Mouse (Mus musculus): ENCODE results near the gene Nop16.

Nop16 gene

DNA sequence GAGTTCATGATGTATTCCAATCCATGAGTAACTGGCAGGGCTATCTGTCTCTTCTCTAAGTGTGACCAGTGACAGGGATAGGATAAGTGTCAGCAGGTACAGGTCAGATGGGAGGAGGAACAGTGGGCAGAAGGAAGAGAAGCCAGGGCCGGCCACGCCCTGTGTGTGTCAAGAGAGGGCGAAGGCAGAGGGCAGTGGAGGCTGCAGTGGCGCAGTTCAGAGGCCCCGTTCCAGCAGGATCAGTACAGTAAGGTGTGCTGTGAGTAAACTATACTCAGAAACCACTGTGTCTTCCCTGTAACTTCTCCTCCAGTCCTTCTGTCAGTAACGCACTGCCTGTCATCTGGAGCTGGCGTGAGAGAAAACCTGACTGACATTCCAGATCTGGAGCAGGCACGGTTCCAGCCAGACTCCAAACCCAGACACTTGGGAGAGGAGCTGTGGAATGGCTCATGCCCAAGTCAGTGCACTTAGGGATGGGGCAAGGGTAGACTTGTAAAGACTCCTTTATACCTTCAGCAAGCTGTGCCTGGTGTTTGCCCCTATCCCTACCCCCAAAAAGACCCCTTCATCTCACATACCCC is 6.3 kb upstream of the Nop16 start:
- DNase-seq (ENCODE audit: low read depth): no peak

DNA sequence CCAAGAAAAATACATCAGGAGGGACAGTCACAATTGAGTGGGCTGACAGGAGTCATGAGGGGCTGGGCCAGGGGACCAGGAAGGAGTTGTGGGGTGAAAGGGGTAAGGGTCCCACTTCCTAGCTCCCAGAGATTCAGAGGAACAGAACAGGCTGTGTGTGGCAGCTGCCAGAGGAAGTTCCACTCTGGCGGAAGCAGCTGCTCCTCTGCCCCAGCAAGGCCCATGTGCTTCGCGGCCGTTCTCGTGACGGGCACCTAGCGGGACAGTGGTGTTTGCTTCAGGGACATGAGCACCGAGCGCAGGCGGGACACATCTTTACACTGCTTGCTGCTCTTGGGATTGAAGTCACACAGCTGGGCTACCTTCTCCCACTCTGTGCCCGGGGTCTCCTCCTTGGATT is 3.7 kb upstream of the Nop16 start:
- DNase-seq (ENCODE audit: low read depth): no peak

DNA sequence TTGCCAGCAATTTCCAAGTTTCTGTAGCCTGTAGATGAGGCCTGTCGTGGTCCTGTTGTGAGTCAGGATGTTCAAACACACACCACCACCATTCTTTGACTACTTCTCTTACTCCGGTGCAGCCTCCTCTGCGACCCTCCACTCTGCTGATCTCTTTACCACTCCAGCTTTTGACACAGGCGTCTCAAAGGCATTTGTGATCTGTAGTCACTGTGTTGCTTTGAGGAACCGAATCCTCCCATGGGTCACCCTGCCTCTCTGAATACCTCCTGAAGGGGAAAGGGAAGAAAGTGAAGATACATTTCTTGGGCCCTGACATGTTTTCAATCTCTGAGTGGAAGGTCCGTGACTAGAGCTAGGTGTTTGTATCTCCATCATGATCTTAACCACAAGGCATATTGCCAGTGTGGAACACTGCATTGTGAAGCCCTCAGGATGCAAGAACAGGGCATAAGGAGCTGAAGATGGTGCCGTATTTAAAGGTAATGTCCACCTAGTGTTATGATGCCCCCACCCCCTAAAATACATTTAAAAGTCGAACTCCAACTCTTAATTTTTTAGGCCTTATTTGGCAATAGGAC is 2.0 kb upstream of the Nop16 start:
- DNase-seq (ENCODE audit: low read depth): no peak

DNA sequence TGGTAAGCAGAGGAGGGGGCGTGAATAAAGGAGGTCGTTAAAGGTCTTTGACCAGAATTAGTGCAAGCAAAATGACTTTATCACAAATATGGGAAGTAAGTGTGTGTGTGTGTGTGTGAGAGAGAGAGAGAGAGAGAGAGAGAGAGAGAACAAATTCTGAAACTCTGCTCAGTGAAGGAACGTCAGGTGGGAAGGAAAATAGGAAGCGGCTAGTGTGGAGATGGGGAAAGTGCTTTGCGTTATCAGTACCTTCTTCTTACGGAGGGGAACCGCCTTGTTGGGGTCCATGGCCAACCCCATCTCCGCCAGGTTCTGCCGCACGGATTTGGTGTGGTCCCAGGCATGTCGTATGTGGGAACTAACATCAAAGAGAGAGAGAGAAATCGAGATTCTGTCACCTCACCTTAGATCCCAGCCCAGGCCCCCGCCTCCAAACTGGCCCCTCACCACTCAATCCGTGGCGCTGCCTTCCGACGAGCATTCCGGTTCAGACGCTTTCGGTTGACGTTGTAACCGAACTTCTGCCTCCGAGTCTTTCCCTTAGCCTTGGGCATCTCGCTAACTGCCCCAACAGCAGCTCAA is 385 bp downstream of the Nop16 start:
- DNase-seq (ENCODE audit: low read depth): no peak

DNA sequence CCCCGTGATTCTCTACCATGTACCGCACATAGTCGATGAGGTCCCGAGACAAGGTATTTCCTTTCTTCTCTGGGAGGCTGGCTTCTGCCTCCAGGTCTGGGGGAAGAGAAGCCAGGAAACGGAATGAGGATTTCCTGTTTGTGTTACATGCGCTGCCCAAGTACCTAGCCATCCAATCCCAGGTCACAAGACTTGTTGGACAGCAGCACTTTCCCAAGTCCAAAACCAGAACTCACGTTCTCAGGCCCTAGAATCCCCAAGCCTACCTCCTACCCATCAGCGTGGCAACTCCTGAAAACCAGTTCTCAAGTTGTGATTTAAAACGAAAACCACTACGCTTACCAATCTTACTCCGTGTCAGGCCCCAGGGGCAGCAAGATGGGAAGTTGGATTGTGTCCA is 4.1 kb downstream of the Nop16 start:
- DNase-seq (ENCODE audit: low read depth): no peak

DNA sequence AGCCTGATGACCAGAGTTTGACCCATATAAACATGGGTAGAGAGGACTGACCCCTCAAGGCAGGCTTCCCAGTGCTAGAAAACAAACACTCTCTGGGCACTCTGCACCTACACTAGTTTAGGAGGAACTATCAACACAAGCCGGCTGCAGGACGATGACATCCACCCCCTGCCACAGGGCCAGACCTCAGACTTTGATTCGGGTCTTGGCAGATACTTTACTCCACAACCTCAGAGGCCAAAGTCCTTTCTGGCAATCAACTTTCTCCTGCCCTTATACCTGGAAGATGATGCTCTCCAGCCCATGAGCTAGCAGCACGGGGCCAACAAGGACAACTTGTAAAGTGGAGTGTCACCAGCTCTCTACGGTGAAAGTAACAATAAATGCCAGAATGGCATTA is 7.0 kb downstream of the Nop16 start:
- no peak for DNase-seq (ENCODE audit: low read depth)

DNA sequence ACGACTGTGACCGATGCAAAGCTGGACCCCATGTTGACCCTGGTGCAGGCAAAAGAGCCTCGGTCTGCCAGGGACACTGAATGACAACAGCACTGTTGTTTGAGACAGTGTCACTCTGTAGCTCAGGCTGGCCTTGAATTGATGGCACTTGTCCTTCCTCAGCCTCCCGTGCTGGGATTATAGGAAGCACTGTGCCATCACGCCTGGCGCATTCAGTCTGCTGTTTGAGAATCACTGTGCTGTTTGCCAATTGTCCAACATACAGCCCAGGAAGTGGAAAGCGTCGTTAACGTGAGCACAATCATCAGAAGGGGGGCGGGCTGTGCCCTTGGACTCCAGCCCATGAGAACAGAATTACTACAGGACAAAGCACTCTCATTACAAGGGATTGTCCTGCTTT is 7.8 kb downstream of the Nop16 start:
- no peak for DNase-seq (ENCODE audit: low read depth)

DNA sequence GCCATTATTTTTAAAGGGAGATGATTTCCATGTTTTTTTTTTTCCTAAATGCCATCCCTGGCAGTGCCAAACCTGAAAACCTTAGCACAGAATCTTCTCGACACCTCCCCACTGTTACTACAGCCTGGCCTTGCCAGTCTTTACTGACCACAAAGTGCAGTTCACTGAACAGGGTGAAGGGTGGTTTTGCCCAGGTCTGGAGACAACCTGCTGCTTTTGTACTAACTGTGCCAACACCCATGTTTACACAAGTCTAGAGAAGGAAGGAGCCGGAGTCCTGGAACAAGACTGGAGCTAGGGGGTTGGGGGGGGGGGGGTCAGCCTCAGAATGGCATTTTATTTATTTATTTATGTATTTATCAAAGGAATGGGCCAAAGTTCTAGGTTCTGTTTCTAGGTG is 8.5 kb downstream of the Nop16 start:
- no peak for DNase-seq (ENCODE audit: low read depth)

DNA sequence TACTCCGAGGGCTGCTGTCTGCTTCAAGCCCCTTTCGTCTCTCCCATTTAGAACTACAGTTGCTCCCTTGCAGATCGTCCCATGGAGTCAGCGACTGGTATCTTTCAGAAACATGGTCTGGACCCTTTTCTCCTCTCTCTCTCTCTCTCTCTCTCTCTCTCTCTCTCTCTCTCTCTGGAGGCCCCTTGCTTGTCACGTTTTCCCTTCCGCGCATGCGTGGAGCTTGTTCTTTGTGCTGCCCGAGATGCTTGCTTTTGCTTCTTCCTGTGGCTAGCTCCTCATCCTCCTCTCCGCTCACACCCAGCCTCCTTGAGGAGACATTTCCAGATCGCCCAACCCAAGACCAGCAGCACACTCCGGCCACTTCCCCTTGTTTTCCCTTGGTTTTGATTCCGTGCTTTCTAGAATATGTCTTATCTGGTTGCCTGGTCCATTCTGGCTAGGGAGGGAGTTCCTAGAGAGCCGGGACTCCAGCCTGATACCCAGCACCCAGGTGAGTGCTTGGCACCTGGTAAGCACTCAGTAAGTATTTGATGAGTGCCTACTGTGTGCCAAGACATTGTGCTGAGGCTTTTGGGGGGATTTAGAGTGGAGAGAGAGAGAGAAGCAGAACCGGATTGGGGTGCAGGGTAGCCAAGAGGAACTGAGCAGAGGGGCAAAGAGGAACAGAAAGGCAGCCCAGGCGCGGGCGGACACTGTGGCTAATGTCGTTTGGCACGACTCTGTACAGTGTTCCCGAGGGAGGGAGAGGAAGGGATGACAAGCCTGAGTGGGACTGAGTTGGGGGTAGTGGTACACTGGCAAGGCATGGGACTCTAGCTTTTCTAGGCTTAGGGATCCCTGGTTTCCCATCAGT is 12.0 kb downstream of the Nop16 start:
- no peak for DNase-seq (ENCODE audit: low read depth)

DNA sequence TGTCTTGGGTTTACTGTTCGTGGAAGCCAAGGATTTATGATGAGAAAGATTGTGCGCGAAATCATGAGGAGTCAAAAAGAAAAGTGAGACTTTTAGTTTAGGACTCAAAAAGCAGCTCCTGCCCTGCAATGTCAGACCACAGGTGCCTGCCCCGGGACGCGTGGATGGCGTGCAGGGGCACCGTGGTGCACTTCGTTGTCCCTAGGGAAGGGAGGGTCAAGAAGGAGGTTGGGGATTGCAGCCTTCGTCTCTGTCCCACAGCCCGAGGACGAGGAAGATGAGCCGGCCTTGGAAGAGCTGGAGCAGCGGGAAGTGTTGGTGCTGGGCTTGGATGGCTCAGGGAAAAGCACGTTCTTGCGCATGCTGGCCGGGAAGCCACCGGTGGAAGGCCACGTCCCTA is 14.4 kb downstream of the Nop16 start:
- no peak for DNase-seq (ENCODE audit: low read depth)

DNA sequence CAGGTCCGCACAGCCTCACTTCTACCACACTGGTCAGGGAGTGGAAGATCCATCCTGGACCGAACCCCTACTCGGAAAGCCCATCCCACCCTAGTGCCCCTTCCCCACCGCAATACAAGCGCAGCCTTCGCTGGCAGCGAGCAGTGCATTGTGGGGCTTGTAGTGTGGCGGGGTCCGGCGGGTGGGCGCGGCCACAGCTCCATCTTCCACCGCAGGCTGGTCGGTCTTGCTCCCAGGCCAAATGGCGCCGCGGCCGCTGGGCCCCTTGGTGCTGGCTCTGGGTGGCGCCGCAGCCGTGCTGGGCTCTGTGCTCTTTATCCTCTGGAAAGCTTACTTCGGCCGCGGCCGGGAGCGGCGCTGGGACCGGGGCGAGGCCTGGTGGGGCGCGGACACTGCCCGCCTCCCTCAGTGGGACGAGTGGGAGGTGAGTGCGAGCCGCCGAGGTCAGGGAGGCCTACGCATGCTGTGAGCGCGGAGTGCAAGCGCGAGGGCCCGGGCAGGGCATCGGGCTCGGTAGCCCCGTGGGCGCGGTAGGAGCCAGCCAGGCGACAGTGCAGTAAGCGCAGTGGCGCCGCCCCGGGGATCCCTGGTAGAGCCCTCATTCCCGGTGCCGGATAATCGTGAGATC is 14.9 kb downstream of the Nop16 start, which contains the start of gene Arl10:
Gene Arl10, plus strand, starts transcription at position 162 of the 628 bp plus-strand sequence.
- DNase-seq (ENCODE audit: low read depth): peak; percentile 61

DNA sequence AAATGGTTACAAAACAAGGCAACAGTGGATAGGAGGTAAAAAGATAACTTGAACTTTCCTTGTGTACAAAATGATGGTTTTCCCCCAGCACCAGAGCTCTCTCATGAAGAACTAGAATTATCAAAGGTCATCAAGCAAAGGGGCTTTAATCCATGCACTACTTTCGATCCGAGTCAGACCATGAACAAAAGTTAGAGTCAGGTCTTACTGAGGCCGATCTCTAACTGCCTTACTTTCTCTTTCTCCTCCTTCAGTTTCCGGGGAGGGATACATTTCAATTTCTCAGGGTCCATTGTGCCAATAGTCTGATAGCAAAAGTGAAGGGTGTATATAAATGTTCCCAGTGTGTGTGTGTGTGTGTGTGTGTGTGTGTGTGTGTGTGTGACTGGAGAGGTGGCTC is 17.3 kb downstream of the Nop16 start:
- peak; percentile 77 for DNase-seq (ENCODE audit: low read depth)

DNA sequence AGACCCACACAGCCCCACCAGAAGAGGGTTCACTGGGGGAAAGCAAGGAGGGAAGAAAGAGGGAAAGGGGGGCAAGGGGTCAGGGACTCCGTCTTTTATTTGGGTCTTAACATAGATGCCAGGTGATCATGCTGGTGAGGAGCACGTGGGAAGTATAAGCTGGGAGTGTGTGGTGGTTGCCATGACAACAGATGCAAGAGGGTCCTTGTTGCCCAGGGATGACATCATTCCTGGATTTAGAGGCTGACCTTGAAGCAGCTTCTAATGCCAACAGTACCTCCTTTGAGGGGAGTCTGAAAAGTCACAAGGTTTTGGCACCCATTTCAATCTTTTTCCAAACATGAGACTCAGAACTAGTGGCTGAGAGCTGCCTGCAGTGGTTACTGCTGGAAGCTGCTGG is 18.3 kb downstream of the Nop16 start:
- DNase-seq (ENCODE audit: low read depth): peak; percentile 25

DNA sequence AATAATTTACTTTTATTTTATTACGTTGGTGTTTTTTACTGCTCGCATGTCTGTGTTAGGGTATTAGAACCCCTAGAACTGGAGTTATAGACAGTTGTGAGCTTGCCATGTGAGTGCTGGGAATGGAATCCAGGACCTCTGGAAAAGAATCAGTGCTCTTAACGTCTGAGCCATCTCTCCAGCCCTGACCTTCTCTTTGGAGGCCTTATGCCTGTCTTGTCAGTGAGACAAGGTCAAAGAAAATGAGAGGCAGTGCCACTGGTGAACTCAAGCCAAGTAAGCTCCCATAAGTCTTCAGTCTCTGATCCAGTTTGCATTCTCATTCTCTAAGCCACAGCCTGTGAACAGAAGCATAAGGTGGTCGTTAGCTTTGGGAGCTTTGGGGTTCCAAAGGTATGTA is 19.2 kb downstream of the Nop16 start:
- peak; percentile 11 for DNase-seq (ENCODE audit: low read depth)

DNA sequence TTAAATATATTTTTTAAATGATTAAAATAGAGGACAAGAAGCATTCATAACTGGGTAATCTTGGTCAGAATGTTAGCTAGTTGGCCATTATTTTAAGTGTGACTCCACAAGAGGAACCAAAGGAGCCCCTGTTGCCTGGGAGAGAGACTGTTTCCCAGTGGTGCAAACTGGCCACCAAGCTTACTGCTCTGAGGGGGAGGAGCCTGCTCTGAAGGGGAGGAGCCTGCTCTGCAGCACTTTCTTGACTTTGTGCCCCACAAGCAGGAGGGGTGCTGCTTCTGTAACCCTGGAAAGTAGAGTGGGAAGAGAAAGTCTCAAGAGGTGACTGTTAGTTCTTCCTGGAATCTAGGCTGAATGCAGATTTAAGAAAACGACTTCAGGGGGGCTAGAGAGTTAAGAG is 20.6 kb downstream of the Nop16 start:
- peak; percentile 44 for DNase-seq (ENCODE audit: low read depth)

DNA sequence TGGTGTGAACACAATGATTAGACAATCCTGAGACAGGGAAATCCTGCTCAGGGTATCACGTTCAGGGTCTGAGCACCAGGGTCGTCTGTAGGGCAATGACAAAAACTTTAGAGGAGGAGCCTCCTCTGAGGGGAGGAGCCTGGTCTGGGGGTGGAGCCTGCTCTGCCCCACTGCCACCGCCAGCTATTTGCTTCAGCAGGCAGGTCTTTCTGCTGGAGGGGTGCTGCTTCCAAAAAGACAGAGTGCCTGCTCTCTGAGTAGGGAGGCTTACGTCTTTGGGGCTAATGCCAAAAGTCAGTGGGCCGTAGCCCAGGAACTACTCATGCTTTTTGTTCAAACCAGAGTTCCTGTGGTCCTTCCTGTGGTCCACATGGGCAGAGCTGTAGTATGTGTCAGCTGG is 21.5 kb downstream of the Nop16 start:
- peak; percentile 37 for DNase-seq (ENCODE audit: low read depth)

DNA sequence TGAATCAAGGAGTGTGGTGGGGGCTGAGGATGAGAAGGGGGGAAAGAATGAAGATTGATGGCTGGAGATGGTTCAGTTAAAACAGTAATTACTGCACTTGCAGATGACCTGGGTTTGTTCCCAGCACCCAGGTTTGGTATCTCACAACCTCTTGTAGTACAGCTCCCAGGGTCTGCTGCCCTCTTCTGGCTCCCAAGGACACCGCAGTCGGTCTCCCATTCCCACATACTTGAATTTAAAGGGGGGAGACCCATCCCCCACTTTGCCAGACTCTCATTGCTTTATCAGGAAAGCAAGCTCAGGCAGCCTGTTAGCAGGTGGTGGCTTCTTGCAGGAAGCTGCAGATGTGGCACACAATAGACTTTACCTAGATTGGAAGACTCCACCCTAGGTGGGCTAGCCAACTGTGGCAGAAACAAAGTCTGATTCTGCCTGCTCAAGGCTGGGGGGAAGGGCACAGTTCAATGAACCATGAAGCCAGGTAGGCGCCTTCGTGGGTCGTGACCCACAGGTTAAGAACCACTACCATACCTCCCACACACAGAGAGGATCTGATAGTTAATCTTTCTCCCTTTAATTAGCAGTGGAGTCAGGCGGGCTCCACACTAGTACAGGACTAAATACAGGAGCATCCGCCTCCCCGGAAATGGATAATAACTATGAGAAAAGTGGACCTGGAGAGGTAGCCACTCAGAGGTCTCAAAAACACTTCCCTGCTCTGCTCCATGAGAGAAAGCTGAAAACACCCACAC is 24.1 kb downstream of the Nop16 start:
- no peak for DNase-seq (ENCODE audit: low read depth)

DNA sequence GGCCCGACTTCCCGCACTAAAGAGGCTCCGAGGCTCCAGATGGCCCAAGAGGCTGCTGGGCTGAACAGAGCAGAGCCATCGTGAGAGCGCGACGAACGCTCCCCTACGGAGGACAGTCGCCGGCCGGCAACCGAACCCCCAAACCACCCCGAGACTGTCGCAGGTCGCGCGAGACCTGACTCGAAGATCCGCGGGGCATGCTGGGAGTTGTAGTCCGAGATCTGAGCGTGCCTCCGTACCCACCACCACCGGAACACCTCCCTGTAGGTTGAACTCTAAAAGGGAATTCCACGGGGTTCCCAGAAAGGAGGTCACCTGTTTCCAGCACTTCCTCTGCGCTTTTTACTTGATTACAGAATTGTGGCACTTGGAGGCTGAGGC is 24.7 kb downstream of the Nop16 start, which contains the start of gene 4833439L19Rik:
Gene 4833439L19Rik, minus strand, starts transcription at position 235 of the 381 bp plus-strand sequence.
- DNase-seq (ENCODE audit: low read depth): peak; percentile 98

DNA sequence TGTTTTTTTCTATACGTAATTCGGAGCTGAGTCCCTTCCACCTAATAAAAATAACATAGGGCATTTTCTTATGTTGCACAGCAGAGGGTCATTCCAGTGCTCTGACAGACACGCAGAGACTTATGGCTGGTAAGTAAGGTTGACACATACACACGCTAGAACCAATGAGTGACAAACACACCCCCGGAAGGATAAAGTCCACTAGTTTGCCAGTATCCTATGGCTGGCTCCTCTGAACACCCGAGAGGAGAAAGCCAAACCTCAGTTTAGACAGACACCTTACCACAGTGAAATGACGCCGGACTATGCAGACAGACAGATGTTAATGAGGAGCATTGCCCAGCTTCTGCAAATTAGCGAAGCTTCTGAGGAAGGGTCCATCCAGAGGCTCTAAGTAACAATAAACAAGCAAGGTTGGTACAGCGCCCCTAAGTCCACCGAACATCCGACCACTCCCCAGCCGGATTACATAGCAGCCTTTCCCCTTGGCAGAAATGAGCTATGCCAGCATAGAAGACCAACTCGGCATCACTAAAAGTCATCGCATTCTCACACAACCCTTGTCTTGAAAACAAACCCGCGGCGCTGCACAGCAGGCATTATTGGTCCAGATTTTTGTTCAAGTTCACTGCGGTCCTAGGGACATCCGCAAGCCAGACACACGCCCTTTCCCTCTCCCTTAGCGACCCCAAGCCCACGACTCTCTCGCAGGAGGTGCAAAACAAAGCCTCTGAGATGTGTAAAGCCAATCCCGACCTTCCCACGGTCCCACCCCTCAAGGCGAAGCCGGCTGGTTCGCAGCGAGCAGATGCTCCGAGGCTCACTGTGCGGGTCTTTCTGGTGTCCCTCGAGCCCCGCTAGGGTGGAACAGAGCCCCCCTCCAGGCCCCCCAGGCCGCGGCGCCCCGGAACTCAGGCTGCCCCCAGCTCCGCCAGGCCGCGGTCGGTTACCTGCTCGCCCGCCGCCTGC is 25.4 kb downstream of the Nop16 start:
- DNase-seq (ENCODE audit: low read depth): peak; percentile 51

DNA sequence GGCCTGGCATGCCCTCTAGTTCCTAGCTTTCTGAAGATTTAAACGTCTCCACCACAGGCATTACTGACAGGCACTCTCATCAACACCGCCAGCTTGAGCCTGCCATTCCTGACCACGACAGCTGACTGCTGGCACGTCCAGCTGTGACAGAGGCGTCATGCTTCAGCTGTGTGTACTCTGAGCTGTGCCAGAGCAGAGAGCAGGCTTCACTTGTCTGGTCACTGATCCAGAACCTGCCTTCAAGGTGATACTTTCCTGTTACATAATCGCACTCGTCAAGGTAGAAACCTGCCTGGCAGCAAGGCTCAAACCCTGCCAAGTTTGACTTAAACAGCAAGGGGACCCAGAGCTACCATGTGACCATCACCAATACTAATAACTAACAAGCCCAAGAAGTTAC is 27.3 kb downstream of the Nop16 start:
- DNase-seq (ENCODE audit: low read depth): no peak

DNA sequence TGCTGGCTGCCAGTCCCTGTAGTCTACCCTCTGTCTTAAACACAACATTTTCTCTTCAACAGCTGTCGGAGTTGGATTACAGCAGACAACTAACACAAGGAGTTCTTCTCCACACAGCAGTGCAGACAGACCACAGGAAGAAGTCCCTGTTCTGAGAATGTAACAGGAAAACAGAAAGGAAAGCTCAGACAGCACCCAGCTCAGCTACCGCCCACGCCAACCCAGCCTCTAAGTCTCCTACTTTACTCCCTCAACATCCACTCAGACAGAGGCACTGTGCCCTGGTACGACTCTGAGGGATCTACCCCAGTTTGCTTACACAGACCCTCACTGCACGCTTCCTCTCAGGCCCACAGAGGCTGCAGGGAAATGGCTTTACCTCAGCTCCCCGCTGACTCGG is 29.3 kb downstream of the Nop16 start:
- no peak for DNase-seq (ENCODE audit: low read depth)
